Mouse (Mus musculus) thymus, postnatal 0 days (tissue): Measurements from ENCODE around the gene Flt1. TPM values are rescaled to one million over a fixed set of nuclear protein-coding genes. Genes with fewer than 3 reads are reported as not detected.
A peak's percentile ranks its signal among the peaks of the same experiment; 100 is the strongest.

Source experiments
- DNase-seq: peaks from one replicate; pipeline ENCODE4 v3.0.0-alpha.2; 2015; ENCODE audit warnings: low spot score
- polyA plus RNA-seq: library from polyadenylated mRNA; unstranded; fragments of >200 nt; fragmentation: Nextera tagmentation; extraction: Ambion mirVana; gene quantifications from 2 replicates; pipeline ENCODE4 v1.2.1, GENCODE M21; 2015

Gene Flt1
- polyA plus RNA-seq, 1 experiment from 2014 or later = 2.9 TPM

- no peak for DNase-seq
These were observed 57.0 kb downstream of the Flt1 start for GRCm38 (mm10) chr5:147668637-147669344.

GRCm38 (mm10) chr5:147665946-147666345 is 59.9 kb downstream of the Flt1 start:
- DNase-seq = no peak

- DNase-seq = no peak
These were observed 60.4 kb downstream of the Flt1 start for GRCm38 (mm10) chr5:147665381-147665780.

GRCm38 (mm10) chr5:147659909-147660308 is 65.9 kb downstream of the Flt1 start:
- DNase-seq = no peak

- peak; percentile 4 for DNase-seq
These were observed 67.6 kb downstream of the Flt1 start for GRCm38 (mm10) chr5:147657882-147658855.

GRCm38 (mm10) chr5:147655761-147656160 is 70.0 kb downstream of the Flt1 start:
- no peak for DNase-seq

- DNase-seq = no peak
These were observed 74.6 kb downstream of the Flt1 start for GRCm38 (mm10) chr5:147651233-147651632.

- no peak for DNase-seq
These were observed 79.4 kb downstream of the Flt1 start for GRCm38 (mm10) chr5:147646351-147646929.

GRCm38 (mm10) chr5:147645001-147645645 is 80.7 kb downstream of the Flt1 start:
- no peak for DNase-seq

- DNase-seq = no peak
These were observed 84.4 kb downstream of the Flt1 start for GRCm38 (mm10) chr5:147641452-147641851.

- no peak for DNase-seq
These were observed 85.9 kb downstream of the Flt1 start for GRCm38 (mm10) chr5:147639940-147640339.

- no peak for DNase-seq
These were observed 89.1 kb downstream of the Flt1 start for GRCm38 (mm10) chr5:147636676-147637075.

GRCm38 (mm10) chr5:147635883-147636282 is 89.9 kb downstream of the Flt1 start:
- no peak for DNase-seq

GRCm38 (mm10) chr5:147634016-147634415 is 91.8 kb downstream of the Flt1 start:
- no peak for DNase-seq

GRCm38 (mm10) chr5:147632716-147633115 is 93.1 kb downstream of the Flt1 start:
- DNase-seq = no peak

GRCm38 (mm10) chr5:147630426-147631290 is 95.2 kb downstream of the Flt1 start:
- DNase-seq = no peak

- DNase-seq = no peak
These were observed 98.9 kb downstream of the Flt1 start for GRCm38 (mm10) chr5:147626944-147627343.

- DNase-seq = no peak
These were observed 102.1 kb downstream of the Flt1 start for GRCm38 (mm10) chr5:147623747-147624146.

- no peak for DNase-seq
These were observed 105.6 kb downstream of the Flt1 start for GRCm38 (mm10) chr5:147620178-147620577.

GRCm38 (mm10) chr5:147618243-147618642 is 107.6 kb downstream of the Flt1 start:
- DNase-seq = no peak
